Mouse (Mus musculus) mesoderm, embryonic 11.5 days (tissue): ENCODE results near the gene Gab1.

Experiments
- DNase-seq: peaks from one replicate; pipeline ENCODE4 v3.0.0-alpha.2; 2012; ENCODE audit warnings: low read depth, low spot score

Gab1 gene

GRCm38 (mm10) chr8:80872688-80873087 is 7.6 kb downstream of the Gab1 start:
- DNase-seq: no peak

GRCm38 (mm10) chr8:80871400-80871799 is 8.9 kb downstream of the Gab1 start:
- DNase-seq: no peak

- DNase-seq: no peak
Measured at GRCm38 (mm10) chr8:80870535-80871204, 9.6 kb downstream of the Gab1 start.

GRCm38 (mm10) chr8:80869881-80870328 is 10.4 kb downstream of the Gab1 start:
- DNase-seq: no peak

DNA sequence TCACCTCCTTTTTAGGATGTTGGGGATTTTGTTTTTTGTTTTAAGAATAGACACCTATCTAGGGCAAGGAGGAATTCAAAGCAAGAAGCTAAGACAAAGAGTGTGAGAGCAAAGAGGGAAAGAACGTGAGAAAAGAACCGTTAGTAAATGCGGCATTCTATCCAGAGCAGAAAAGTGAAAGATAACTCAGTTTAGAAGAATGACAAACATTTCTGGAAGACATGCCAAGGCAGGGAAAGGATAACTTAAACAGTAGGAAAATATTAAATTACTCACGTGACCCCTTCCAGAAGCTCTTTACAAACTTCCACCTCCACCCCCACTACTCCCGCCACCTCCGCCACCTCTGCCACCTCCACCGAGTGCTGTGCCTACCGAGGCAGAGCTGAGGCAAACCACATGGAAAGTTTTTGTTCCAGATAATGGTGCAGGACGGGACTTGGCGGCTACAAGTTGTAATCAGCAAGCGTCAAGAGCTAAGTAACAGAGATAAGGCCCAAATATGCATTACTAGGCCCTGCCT is 11.5 kb downstream of the Gab1 start:
- DNase-seq: no peak

DNA sequence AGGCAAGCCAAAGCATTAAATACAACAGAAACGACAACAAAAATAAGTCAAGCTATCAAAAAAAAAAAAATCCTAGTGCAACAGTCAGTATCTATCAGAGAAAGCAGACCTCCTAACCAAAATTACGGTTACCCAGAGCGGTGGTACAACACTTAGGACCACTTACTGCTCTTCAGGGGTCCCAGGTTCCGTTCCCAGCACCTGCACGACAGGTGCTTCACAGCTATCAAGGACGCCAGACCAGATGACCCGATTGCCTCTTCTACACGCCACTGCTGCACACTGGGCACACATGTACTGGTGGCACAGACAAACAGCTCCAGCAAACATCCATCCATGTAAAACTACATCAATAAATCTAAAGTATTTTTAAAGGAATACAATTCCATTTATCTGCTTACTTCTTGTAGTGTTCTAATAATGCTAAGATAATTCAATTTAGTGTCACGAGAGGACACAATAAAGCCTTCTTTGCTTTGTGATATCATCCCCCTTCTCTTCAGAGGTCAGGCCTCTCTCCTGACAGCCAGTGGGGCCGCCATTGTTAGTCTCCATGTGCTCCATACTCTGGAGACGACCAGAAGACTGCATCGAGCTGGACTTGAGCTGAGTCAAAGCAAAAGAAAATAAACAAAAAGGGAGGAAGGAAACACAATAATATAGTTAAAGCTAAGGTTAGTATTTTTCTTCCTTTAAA is 12.2 kb downstream of the Gab1 start:
- DNase-seq: no peak

DNA sequence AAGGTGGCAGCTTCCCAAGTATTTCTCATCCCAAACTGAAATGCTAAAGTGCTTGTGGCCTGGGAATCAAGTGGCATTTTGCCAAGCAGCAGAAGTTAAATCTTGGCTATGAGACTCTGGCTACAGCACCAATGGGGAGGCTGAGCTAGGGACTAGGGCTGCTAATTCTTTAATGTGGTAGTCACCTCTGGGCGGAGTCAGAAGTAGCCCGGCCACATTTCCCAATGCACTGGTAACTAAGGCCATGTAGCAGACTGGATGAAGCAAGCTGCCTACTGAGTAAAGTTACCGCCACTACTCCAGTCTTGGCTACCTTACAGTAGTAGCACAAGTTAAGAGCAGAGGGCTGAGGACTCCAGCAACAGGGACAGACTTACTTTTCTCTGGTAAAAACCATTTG is 12.7 kb downstream of the Gab1 start:
- no peak for DNase-seq

- no peak for DNase-seq
Measured at GRCm38 (mm10) chr8:80865181-80865784, 15.0 kb downstream of the Gab1 start.

GRCm38 (mm10) chr8:80863393-80863792 is 16.9 kb downstream of the Gab1 start:
- no peak for DNase-seq

DNA sequence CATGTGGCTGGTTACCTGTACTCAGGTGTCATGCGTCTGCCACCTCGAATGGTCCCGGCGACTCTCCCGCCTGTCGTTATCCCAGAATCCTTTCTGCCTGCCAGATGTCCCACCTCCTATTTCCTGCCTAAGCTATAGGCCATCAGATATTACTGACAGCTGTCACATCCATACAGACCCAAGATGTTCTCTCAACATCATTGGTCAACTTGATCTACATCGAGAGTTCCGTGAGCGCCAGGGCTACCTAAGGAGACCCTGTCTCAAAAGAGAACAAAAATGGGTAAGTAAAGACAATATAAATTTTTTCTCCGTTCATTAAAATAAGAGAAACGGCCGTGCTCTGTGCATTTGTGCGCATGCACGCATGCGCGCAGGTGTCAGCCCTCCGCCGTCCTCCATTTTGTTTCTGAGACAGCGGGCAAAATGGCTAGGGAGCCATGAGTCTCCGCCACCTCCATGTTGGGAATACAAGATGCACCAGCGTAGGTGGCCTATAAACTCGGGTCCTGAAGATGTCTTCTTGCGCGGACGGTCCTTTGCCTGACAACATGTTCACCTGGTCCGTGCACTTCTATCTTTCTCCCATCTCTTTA is 21.0 kb downstream of the Gab1 start:
- no peak for DNase-seq

- DNase-seq: no peak
Measured at GRCm38 (mm10) chr8:80857851-80858367, 22.4 kb downstream of the Gab1 start.

DNA sequence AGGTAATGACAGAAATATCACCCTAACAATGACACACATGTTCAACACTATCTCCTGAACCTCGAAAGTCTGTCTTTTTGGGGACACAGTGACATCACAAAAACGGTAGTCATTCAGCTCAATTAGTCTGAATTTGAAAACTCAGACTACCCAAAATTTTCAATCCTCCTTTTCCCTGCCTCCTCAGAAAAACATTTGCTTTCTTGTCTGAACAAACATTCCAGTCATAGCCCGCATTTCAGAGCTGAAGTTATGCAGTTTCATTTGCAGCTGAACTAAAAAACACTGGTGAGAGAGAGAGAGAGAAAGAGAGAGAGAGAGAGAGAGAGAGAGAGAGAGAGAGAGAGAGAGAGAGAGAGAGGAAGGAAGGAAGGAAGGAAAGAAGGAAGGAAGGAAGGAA is 23.2 kb downstream of the Gab1 start:
- DNase-seq: no peak

- DNase-seq: no peak
Measured at GRCm38 (mm10) chr8:80856606-80857005, 23.7 kb downstream of the Gab1 start.

- no peak for DNase-seq
Measured at GRCm38 (mm10) chr8:80853622-80854021, 26.7 kb downstream of the Gab1 start.

DNA sequence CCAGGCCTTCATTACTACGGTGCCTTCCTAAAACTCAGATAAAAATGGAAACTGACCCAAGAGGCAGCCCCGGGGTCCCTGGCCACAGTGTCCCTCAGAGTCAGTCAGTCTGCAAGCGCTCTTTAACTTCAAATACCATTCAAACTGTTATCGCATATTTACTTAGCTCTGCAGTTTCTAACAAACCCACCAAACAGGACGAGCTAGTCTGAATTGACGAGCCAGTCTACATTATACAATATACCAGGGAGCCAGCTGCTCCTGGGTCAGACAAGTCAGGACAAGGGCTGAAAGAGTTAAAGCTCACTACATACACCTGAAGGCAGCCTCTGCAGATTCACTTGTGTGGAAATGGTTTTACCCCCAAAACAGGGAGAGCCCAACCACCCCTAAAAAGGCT is 27.1 kb downstream of the Gab1 start:
- DNase-seq: no peak

- DNase-seq: no peak
Measured at GRCm38 (mm10) chr8:80852412-80853165, 27.7 kb downstream of the Gab1 start.

DNA sequence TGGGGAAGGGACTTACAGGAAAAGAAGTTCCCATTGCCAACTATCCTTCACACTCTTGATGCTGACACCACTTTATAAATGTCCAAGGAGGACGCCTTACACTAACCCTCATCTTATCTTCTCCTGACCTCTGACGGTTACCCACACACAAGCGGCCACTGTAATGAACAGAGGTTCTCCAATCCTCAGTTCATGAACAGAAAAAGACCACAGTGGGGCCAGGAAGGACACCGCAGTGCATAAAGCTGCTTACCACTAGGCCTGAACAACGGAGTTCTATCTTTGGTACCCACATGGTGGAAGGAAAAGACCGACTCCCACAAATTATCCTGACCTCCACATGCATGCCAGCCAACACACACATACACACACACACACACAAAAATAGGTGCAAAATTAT is 28.7 kb downstream of the Gab1 start:
- DNase-seq: no peak

DNA sequence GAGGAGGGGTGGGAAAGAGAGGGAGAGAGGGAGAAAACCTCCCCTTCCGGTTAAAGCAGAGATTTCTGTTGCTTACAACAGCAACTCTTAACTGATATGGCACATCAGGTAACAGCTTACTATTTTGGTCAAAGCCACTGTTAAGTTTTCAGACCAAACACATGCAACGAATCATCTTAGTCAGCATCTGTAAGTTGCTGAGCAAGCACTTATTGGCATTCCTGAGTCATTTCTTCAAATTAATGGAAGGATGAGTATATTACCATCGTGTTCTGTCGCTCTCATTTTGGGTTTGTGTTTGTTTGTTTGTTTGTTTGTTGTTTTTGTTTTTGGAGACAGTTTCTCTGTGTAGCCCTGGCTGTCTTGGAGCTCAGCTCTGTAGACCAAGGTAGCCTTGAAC is 30.3 kb downstream of the Gab1 start:
- DNase-seq: no peak

- no peak for DNase-seq
Measured at GRCm38 (mm10) chr8:80848631-80849030, 31.7 kb downstream of the Gab1 start.

DNA sequence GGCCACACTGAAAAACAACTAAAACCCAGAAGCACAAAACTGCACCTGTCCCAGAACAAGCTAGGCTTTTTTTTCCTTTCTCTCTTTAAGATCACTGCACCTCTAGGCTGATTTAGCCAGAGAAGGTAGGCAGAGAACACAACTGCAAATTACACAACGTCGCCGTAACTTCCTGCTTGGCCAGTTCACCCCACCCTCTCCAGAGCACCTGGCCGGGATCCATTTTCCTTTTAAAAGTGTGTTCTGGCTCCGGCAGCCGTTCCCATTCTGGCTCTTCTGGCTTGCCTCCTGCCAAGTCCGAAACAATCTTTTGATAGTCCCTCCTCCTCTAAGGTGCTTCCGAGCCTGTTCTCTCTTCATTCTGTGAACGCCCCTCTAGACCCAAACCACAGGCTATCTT is 32.4 kb downstream of the Gab1 start:
- DNase-seq: no peak

GRCm38 (mm10) chr8:80845284-80845683 is 35.0 kb downstream of the Gab1 start:
- no peak for DNase-seq
